Mouse (Mus musculus) myocyte (in vitro differentiated cells): ENCODE measurements around the gene Lpp. TPM values are rescaled to one million over a fixed set of nuclear protein-coding genes. Genes with fewer than 3 reads are reported as not detected.

Experiments
- H3K27me3 ChIP-seq: one replicate; pipeline ENCODE4 v1.6.1; 2011; ENCODE audit not compliant: control insufficient read depth, insufficient read depth, insufficient read length
- H3K36me3 ChIP-seq: one replicate; pipeline ENCODE4 v1.6.1; 2011; ENCODE audit not compliant: control insufficient read depth, insufficient read depth
- H3K4me2 ChIP-seq: one replicate; pipeline ENCODE4 v1.6.1; 2011; ENCODE audit warnings: low read depth, control low read depth
- H3K4me3 ChIP-seq: one replicate; pipeline ENCODE4 v1.5.1; 2011; ENCODE audit warnings: mild to moderate bottlenecking, control low read depth, moderate library complexity
- H3K79me2 ChIP-seq: one replicate; pipeline ENCODE4 v1.6.1; 2011; ENCODE audit not compliant: control insufficient read depth, insufficient read depth
- H3ac ChIP-seq: one replicate; pipeline ENCODE4 v1.6.1; 2011; ENCODE audit not compliant: control insufficient read depth, insufficient read length
- CEBPB ChIP-seq: IDR thresholded peaks from 2 replicates; pipeline ENCODE4 v1.6.1; 2011; ENCODE audit warnings: mild to moderate bottlenecking, moderate library complexity; ENCODE audit not compliant: poor library complexity, insufficient read depth, severe bottlenecking
- E2F4 ChIP-seq: IDR thresholded peaks from one replicate; pipeline ENCODE4 v1.6.1; 2011; ENCODE audit warnings: mild to moderate bottlenecking, control low read depth, moderate library complexity; ENCODE audit not compliant: insufficient read depth
- MAX ChIP-seq: IDR thresholded peaks from one replicate; pipeline ENCODE4 v1.6.1; 2011; ENCODE audit warnings: low read depth, mild to moderate bottlenecking, control low read depth
- MYOD1 ChIP-seq, 3 experiments: IDR thresholded peaks; one replicate each; pipeline ENCODE4 v1.6.1; 2011; ENCODE audit warnings: control low read depth in 2 of 3, low read depth in 2 of 3, mild to moderate bottlenecking in 2 of 3, moderate library complexity in 1 of 3; ENCODE audit not compliant: insufficient read length in 2 of 3, control insufficient read depth in 1 of 3
- MYOG ChIP-seq, 3 experiments: IDR thresholded peaks; one replicate each; pipeline ENCODE4 v1.6.1; 2011; ENCODE audit warnings: control low read depth in 2 of 3, low read depth in 2 of 3, mild to moderate bottlenecking in 2 of 3; ENCODE audit not compliant: insufficient read length in 2 of 3, control insufficient read depth in 1 of 3, insufficient read depth in 1 of 3
- POLR2A ChIP-seq: IDR thresholded peaks from one replicate; pipeline ENCODE4 v1.6.1; 2011; ENCODE audit warnings: low read depth, mild to moderate bottlenecking, control low read depth, moderate library complexity; ENCODE audit not compliant: insufficient read length
- POLR2AphosphoS2 ChIP-seq: IDR thresholded peaks from one replicate; pipeline ENCODE4 v1.6.1; 2011; ENCODE audit warnings: low read depth, control low read depth; ENCODE audit not compliant: insufficient read length
- REST ChIP-seq: IDR thresholded peaks from one replicate; pipeline ENCODE4 v1.6.1; 2011; ENCODE audit warnings: mild to moderate bottlenecking, control low read depth, moderate library complexity; ENCODE audit not compliant: insufficient read depth, insufficient read length
- SRF ChIP-seq: IDR thresholded peaks from one replicate; pipeline ENCODE4 v1.6.1; 2011; ENCODE audit warnings: low read depth; ENCODE audit not compliant: control insufficient read depth, insufficient read length
- TCF12 ChIP-seq: IDR thresholded peaks from one replicate; pipeline ENCODE4 v1.6.1; 2011; ENCODE audit warnings: mild to moderate bottlenecking, control low read depth; ENCODE audit not compliant: poor library complexity, insufficient read depth, severe bottlenecking
- TCF3 ChIP-seq: IDR thresholded peaks from one replicate; pipeline ENCODE4 v1.6.1; 2011; ENCODE audit warnings: low read depth, control low read depth; ENCODE audit not compliant: insufficient read length
- USF1 ChIP-seq: IDR thresholded peaks from one replicate; pipeline ENCODE4 v1.6.1; 2011; ENCODE audit warnings: low read depth, mild to moderate bottlenecking, control low read depth, moderate library complexity
- polyA plus RNA-seq: library from polyadenylated mRNA; unstranded; fragments of >200 nt; fragmentation: generic; extraction: Trizol; gene quantifications from one replicate; pipeline ENCODE4 v1.2.1, GENCODE M21; 2012; ENCODE audit warnings: missing spikeins

Gene Lpp
- polyA plus RNA-seq, 1 experiment = 4.8 TPM

GRCm38 (mm10) chr16:24901139-24901859 lies 508.0 kb downstream of the Lpp start:
- no peak for TF ChIP-seq REST
- TF ChIP-seq SRF = no peak
- TF ChIP-seq USF1 = no peak
- no peak for TF ChIP-seq POLR2A
- TF ChIP-seq E2F4 = no peak
- no peak for TF ChIP-seq POLR2AphosphoS2
- Histone ChIP-seq H3K27me3 (no peaks in the 10 kb centered on the region), H3ac (no peak overlapping the region), H3K79me2 (no peaks in the 10 kb centered on the region), H3K36me3 (no peaks in the 10 kb centered on the region), H3K4me3 (no peak overlapping the region), H3K4me2 (no peak overlapping the region)

- Histone ChIP-seq H3K4me3 (no peak overlapping the region), H3K79me2 (no peaks in the 10 kb centered on the region), H3K4me2 (no peak overlapping the region), H3K36me3 (no peaks in the 10 kb centered on the region), H3ac (no peak overlapping the region), H3K27me3 (no peaks in the 10 kb centered on the region)
- TF ChIP-seq CEBPB (no peak), TCF12 (no peak), E2F4 (no peak), REST (no peak), MAX (no peak), MYOD1 (IDR thresholded peaks at IDR 0.05; ENCODE audit: control insufficient read depth in 1 of 3, insufficient read length in 2 of 3, low read depth in 2 of 3) (no peak), POLR2A (no peak), POLR2AphosphoS2 (no peak), SRF (no peak), TCF3 (no peak), MYOG (IDR thresholded peaks at IDR 0.05; ENCODE audit: control insufficient read depth in 1 of 3, insufficient read depth in 1 of 3, insufficient read length in 2 of 3, low read depth in 2 of 3) (no peak), USF1 (no peak)
Observed at GRCm38 (mm10) chr16:24902111-24902510, 508.8 kb downstream of the Lpp start.

GRCm38 (mm10) chr16:24908926-24909325 lies 515.6 kb downstream of the Lpp start:
- no peaks in the 10 kb centered on the region for H3K79me2 ChIP-seq
- TF ChIP-seq USF1 (no peak), MAX (no peak), POLR2AphosphoS2 (no peak), MYOD1 (IDR thresholded peaks at IDR 0.05; ENCODE audit: control insufficient read depth in 1 of 3, insufficient read length in 2 of 3, low read depth in 2 of 3) (no peak), E2F4 (no peak), TCF3 (no peak), REST (no peak), CEBPB (no peak), SRF (no peak), TCF12 (no peak), POLR2A (no peak), MYOG (IDR thresholded peaks at IDR 0.05; ENCODE audit: control insufficient read depth in 1 of 3, insufficient read depth in 1 of 3, insufficient read length in 2 of 3, low read depth in 2 of 3) (no peak)
- no peak overlapping the region for H3K4me3 ChIP-seq
- no peak overlapping the region for H3ac ChIP-seq
- no peak overlapping the region for H3K4me2 ChIP-seq
- H3K36me3 ChIP-seq = no peaks in the 10 kb centered on the region
- H3K27me3 ChIP-seq = no peaks in the 10 kb centered on the region

GRCm38 (mm10) chr16:24910321-24910720 lies 517.0 kb downstream of the Lpp start:
- no peak for TF ChIP-seq TCF12
- TF ChIP-seq MYOG (IDR thresholded peaks at IDR 0.05; ENCODE audit: control insufficient read depth in 1 of 3, insufficient read depth in 1 of 3, insufficient read length in 2 of 3, low read depth in 2 of 3) = no peak
- no peak for TF ChIP-seq MAX
- TF ChIP-seq MYOD1 (IDR thresholded peaks at IDR 0.05; ENCODE audit: control insufficient read depth in 1 of 3, insufficient read length in 2 of 3, low read depth in 2 of 3) = no peak
- TF ChIP-seq CEBPB = no peak
- no peak for TF ChIP-seq USF1
- TF ChIP-seq REST = no peak
- Histone ChIP-seq H3K4me3 (no peak overlapping the region), H3K27me3 (no peaks in the 10 kb centered on the region), H3K36me3 (no peaks in the 10 kb centered on the region), H3K4me2 (peak overlapping the region; percentile 63), H3K79me2 (no peaks in the 10 kb centered on the region), H3ac (no peak overlapping the region)

GRCm38 (mm10) chr16:24910834-24911233 lies 517.5 kb downstream of the Lpp start:
- Histone ChIP-seq H3K4me3 (no peak overlapping the region), H3ac (no peak overlapping the region), H3K4me2 (peak overlapping the region; percentile 63), H3K36me3 (no peaks in the 10 kb centered on the region), H3K79me2 (no peaks in the 10 kb centered on the region), H3K27me3 (no peaks in the 10 kb centered on the region)
- TF ChIP-seq MYOD1 (IDR thresholded peaks at IDR 0.05; ENCODE audit: control insufficient read depth in 1 of 3, insufficient read length in 2 of 3, low read depth in 2 of 3) (peak; percentile 39 to 83 (median 73)), USF1 (no peak), MYOG (IDR thresholded peaks at IDR 0.05; ENCODE audit: control insufficient read depth in 1 of 3, insufficient read depth in 1 of 3, insufficient read length in 2 of 3, low read depth in 2 of 3) (peak in 1 of 3 experiments; percentile 26)
